Mouse (Mus musculus) small intestine, adult 2 months (tissue): ENCODE results near the gene Dpep3. TPM values are rescaled to one million over a fixed set of nuclear protein-coding genes. Genes with fewer than 3 reads are reported as not detected.
A peak's percentile ranks its signal among the peaks of the same experiment; 100 is the strongest.

Source experiments
- H3K27ac ChIP-seq: fragments of 200-500 bp; 2 replicates; pipeline ENCODE4 v1.5.1; 2012; ENCODE audit warnings: low read depth, low read length, control low read depth, inconsistent platforms; ENCODE audit not compliant: insufficient read depth
- H3K27me3 ChIP-seq: fragments of 200-500 bp; 2 replicates; pipeline ENCODE4 v1.6.1; 2012; ENCODE audit warnings: mild to moderate bottlenecking, moderate library complexity, low read length, inconsistent platforms; ENCODE audit not compliant: control insufficient read depth, insufficient read depth
- H3K36me3 ChIP-seq: fragments of 200-500 bp; 2 replicates; pipeline ENCODE4 v1.6.1; 2012; ENCODE audit warnings: mild to moderate bottlenecking, low read length, control low read depth, inconsistent platforms; ENCODE audit not compliant: control insufficient read depth, insufficient read depth
- H3K4me1 ChIP-seq: fragments of 200-500 bp; 2 replicates; pipeline ENCODE4 v1.6.1; 2012; ENCODE audit warnings: low read length, inconsistent platforms, mixed read lengths; ENCODE audit not compliant: control insufficient read depth, insufficient read depth, insufficient read length
- H3K4me3 ChIP-seq: fragments of 200-500 bp; 2 replicates; pipeline ENCODE4 v1.5.1; 2012; ENCODE audit warnings: low read depth, mild to moderate bottlenecking, control low read depth, inconsistent platforms, low read length, moderate library complexity
- CTCF ChIP-seq: fragments of 200-500 bp; IDR thresholded peaks from 2 replicates; pipeline ENCODE4 v1.5.1; 2012; ENCODE audit warnings: low read depth, mild to moderate bottlenecking, control low read depth, inconsistent platforms, low read length, moderate library complexity, mixed read lengths; ENCODE audit not compliant: insufficient replicate concordance, insufficient read length; ENCODE audit errors: extremely low read depth
- POLR2A ChIP-seq: fragments of 200-500 bp; IDR thresholded peaks from 2 replicates; pipeline ENCODE4 v1.6.1; 2012; ENCODE audit warnings: low read depth, mild to moderate bottlenecking, control low read depth, inconsistent platforms, low read length, moderate library complexity
- WGBS: fragments of 180-500 bp; shearing (Covaris S2); methylation state at CpG from one replicate; pipeline ENCODE4 v1.1.7; 2018; 5-methylcytosine and 5-hydroxymethylcytosine counted together
- polyA plus RNA-seq: library from polyadenylated mRNA; depleted of rRNA; stranded (reverse); fragments of >200 nt; gene quantifications from 2 replicates; pipeline ENCODE4 v1.2.3, GENCODE M21; 2012

Gene Dpep3
- polyA plus RNA-seq, 1 experiment, result 0.06 TPM

DNA sequence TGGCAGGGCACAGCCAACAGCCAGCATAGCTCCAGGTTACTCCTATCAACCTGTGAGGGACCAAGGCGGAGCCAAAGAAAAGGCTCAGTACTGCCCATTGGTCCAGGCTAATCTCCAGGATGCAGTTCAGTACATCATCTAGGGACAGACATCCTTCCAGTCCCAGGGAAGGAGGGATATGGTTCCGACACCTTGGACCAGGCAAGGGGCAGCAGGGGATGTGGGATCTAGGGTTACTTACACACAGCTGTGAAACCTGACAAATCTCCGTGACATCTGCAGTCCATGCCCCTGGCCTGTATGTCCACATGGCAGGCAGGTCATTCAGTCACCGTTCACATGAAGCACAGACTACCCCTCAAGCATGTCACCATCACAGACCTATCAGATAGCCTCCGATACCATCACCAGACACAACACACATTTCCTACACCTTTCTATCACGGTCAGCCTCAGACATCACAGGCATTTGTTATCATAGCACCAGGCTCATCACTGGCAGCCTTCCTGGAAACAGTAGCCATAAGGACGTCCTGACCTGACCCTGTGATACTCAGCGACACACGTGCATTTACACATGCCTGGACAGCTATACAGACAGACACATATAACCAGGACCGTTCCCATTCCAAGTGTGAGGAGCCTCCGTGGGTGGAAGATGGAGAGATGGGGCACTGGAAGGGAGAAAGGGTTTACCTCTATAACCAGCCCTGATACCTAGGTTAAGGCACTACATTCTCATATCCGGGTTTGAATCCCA, 14.5 kb downstream of the Dpep3 start:
- H3K4me1 ChIP-seq, result peaks cover 6% of the 10 kb centered on the region
- no peak overlapping the region; the same call in 1 of the 2 replicates for H3K27ac ChIP-seq
- TF ChIP-seq POLR2A (no peak), CTCF (no peak)
- H3K27me3 ChIP-seq, result peaks cover 14% of the 10 kb centered on the region
- H3K36me3 ChIP-seq, result no peaks in the 10 kb centered on the region
- peak overlapping the region; percentile 95 for H3K4me3 ChIP-seq
- 65% methylated on average over 12 of the region's 12 CpGs for WGBS

DNA sequence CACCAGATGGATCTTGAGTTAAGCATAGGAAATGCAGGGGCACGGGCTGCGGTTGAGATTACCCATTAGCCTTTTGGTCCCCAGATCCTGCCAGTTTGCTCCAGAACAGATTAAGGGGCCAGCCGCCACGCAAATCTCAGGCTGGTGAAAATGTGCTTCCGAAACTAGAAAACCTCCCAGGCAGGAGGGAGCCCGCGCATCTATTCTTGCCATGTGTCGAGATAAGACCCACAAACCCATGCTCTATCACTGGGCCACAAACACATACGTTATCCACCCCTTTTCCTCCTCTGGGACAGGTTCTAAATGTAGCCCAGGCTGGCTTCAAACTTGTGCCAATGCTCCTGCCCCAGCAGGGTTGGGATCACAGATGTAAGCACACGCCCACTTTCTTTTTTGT, 17.7 kb downstream of the Dpep3 start:
- Histone ChIP-seq H3K27me3 (peaks cover 14% of the 10 kb centered on the region), H3K27ac (no peak overlapping the region), H3K36me3 (no peaks in the 10 kb centered on the region), H3K4me1 (peaks cover 13% of the 10 kb centered on the region), H3K4me3 (no peak overlapping the region)
- WGBS, result 92% methylated on average over 10 of the region's 10 CpGs
- TF ChIP-seq POLR2A, result no peak
- TF ChIP-seq CTCF, result no peak

- WGBS, result 84% methylated on average over 14 of the region's 14 CpGs
Measured at GRCm38 (mm10) chr8:105961101-105961500, 18.1 kb downstream of the Dpep3 start.

DNA sequence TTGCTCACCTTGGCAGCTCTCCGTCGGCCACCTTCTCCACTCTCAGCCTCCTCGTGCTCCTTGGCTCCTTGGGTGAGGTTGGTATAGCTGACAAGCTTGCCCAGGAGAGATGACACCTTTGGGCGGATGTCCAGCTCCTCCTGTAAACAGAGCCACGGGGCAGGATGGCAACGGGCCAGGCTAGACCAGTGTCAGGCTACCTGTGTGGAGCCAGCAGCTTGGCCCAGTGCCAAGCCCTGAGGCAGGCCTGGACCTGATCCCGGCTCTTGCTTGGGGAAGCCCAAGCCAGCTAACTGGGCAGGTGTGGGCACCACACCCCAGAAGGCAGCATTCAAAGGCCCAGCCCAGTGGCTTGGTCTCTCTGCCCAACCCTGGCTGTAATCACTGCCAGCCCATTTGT, 19.9 kb downstream of the Dpep3 start:
- Histone ChIP-seq H3K4me3 (no peak overlapping the region), H3K4me1 (peaks cover 13% of the 10 kb centered on the region), H3K27me3 (no peaks in the 10 kb centered on the region), H3K36me3 (no peaks in the 10 kb centered on the region), H3K27ac (no peak overlapping the region)
- 27% methylated on average over 7 of the region's 7 CpGs for WGBS
- no peak for TF ChIP-seq POLR2A
- TF ChIP-seq CTCF, result no peak

More at GRCm38 (mm10) chr8:105961101-105961500, 18.1 kb downstream of the Dpep3 start:
- H3K36me3 ChIP-seq, result no peaks in the 10 kb centered on the region
- no peak overlapping the region for H3K27ac ChIP-seq
- TF ChIP-seq POLR2A (no peak), CTCF (no peak)
- no peak overlapping the region for H3K4me3 ChIP-seq
- peaks cover 13% of the 10 kb centered on the region for H3K4me1 ChIP-seq
- peaks cover 14% of the 10 kb centered on the region for H3K27me3 ChIP-seq

DNA sequence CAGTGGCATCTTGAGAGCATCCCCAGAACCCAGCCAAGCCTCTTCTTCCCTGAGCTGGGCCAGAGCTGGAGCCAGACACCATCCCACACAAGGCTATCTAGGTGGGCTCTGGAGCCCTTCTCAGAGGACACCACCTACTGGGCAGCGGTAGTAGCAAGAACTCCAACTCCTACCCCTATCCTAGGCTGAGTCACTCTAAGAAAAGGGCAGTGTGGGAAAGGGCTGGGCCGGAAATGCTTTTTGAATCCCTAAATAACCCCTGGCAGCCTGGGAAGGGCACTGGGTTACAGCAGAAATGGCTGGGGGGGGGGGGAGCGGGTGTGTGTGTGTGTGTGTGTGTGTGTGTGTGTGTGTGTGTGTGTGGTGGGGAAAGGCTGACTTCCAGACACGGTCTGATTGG, 21.4 kb downstream of the Dpep3 start:
- Histone ChIP-seq H3K4me1 (peaks cover 13% of the 10 kb centered on the region), H3K4me3 (no peak overlapping the region), H3K36me3 (no peaks in the 10 kb centered on the region), H3K27me3 (no peaks in the 10 kb centered on the region), H3K27ac (no peak overlapping the region)
- TF ChIP-seq POLR2A (no peak), CTCF (no peak; the same call in 1 of the 2 replicates)
- 57% methylated on average over 3 of the region's 4 CpGs for WGBS

GRCm38 (mm10) chr8:105956556-105956955, 22.7 kb downstream of the Dpep3 start:
- Histone ChIP-seq H3K36me3 (no peaks in the 10 kb centered on the region; the same call in 1 of the 2 replicates), H3K4me3 (no peak overlapping the region), H3K27me3 (no peaks in the 10 kb centered on the region), H3K27ac (no peak overlapping the region), H3K4me1 (peaks cover 13% of the 10 kb centered on the region)
- WGBS, result 84% methylated on average over 4 of the region's 4 CpGs
- no peak for TF ChIP-seq CTCF
- TF ChIP-seq POLR2A, result no peak

GRCm38 (mm10) chr8:105951057-105951659, 28.1 kb downstream of the Dpep3 start:
- H3K36me3 ChIP-seq, result peaks cover 2% of the 10 kb centered on the region
- 25% methylated on average over 7 of the region's 7 CpGs for WGBS
- H3K27ac ChIP-seq, result peak overlapping the region; percentile 49

More at GRCm38 (mm10) chr8:105951057-105951659, 28.1 kb downstream of the Dpep3 start:
- no peak for TF ChIP-seq CTCF
- no peak for TF ChIP-seq POLR2A
- Histone ChIP-seq H3K4me1 (0 out of 2 replicates have a peak, but pooled peaks cover 2% of the 10 kb centered on the region), H3K4me3 (no peak overlapping the region), H3K27me3 (no peaks in the 10 kb centered on the region)
